Mouse (Mus musculus): Measurements from ENCODE around the gene Prrg4.
A peak's percentile ranks its signal among the peaks of the same experiment; 100 is the strongest.
"Not testable (repeated sequence)": the region's sequence is repeated elsewhere in the genome, so short reads cannot be mapped to it uniquely, and the experiment has no call there.

Prrg4 gene

GRCm38 (mm10) chr2:104841736-104842135 is 7.9 kb downstream of the Prrg4 start:
- no peak for DNase-seq (ENCODE audit: low read depth)

- DNase-seq (ENCODE audit: low read depth), result peak; percentile 13
Measured at GRCm38 (mm10) chr2:104840974-104841373, 8.7 kb downstream of the Prrg4 start.

- no peak for DNase-seq (ENCODE audit: low read depth)
Measured at GRCm38 (mm10) chr2:104832486-104832885, 17.2 kb downstream of the Prrg4 start.

GRCm38 (mm10) chr2:104826191-104826590 is 23.5 kb downstream of the Prrg4 start:
- DNase-seq (ENCODE audit: low read depth), result no peak

GRCm38 (mm10) chr2:104818763-104819162 is 30.9 kb downstream of the Prrg4 start:
- not testable (repeated sequence) for DNase-seq (ENCODE audit: low read depth)

GRCm38 (mm10) chr2:104817555-104818330 is 31.9 kb downstream of the Prrg4 start:
- peak; percentile 66 for DNase-seq (ENCODE audit: low read depth)

GRCm38 (mm10) chr2:104816866-104817439 is 32.7 kb downstream of the Prrg4 start:
- peak; percentile 82 for DNase-seq (ENCODE audit: low read depth)

- peak; percentile 37 for DNase-seq (ENCODE audit: low read depth)
Measured at GRCm38 (mm10) chr2:104816371-104816827, 33.3 kb downstream of the Prrg4 start, which contains the start of gene Qser1. TSS of gene Qser1 (minus strand) at chr2:104816760.

- DNase-seq (ENCODE audit: low read depth), result peak; percentile 88
Measured at GRCm38 (mm10) chr2:104815561-104816370, 33.9 kb downstream of the Prrg4 start.

GRCm38 (mm10) chr2:104814181-104814951 is 35.3 kb downstream of the Prrg4 start:
- peak; percentile 48 for DNase-seq (ENCODE audit: low read depth)

- peak; percentile 68 for DNase-seq (ENCODE audit: low read depth)
Measured at GRCm38 (mm10) chr2:104805435-104805834, 44.2 kb downstream of the Prrg4 start.

All from 416B (cell line).